Mouse (Mus musculus) neutrophil, adult 83 days (primary cell): ENCODE measurements around the gene Klhl25. TPM values are rescaled to one million over a fixed set of nuclear protein-coding genes. Genes with fewer than 3 reads are reported as not detected.

ENCODE experiments used
- total RNA-seq, 2 experiments: library from RNA; stranded (reverse); gene quantifications; one replicate each; pipeline ENCODE4 v1.2.4; 2023

The Klhl25 gene
- total RNA-seq: 10 to 100 TPM; 12.6 to 14.2 TPM

GRCm38 (mm10) chr7:75848115-75848775 lies at the start of gene Klhl25:
Klhl25 (plus strand) TSS chr7:75848310.

